Mouse (Mus musculus) lung, embryonic 14.5 days (tissue): ENCODE measurements around the gene Plcb4. TPM values are rescaled to one million over a fixed set of nuclear protein-coding genes. Genes with fewer than 3 reads are reported as not detected.

ENCODE experiments used
- ATAC-seq: fragments of 200-750 bp; cut with Nextera tagmentation; 2 replicates; pipeline ENCODE4 v1.8.0; 2017; ENCODE audit warnings: mild to moderate bottlenecking, moderate TSS enrichment, moderate library complexity; ENCODE audit not compliant: insufficient read depth
- DNase-seq: peaks from one replicate; pipeline ENCODE4 v3.0.0-alpha.2; 2015
- H3K27ac ChIP-seq: fragments of 300-500 bp; sonication (generic); 2 replicates; pipeline ENCODE4 v1.5.1; 2014; ENCODE audit warnings: low read depth, mild to moderate bottlenecking, moderate library complexity
- H3K27me3 ChIP-seq: fragments of 300-500 bp; sonication (generic); 2 replicates; pipeline ENCODE4 v1.6.1; 2014; ENCODE audit warnings: low read length, control low read depth; ENCODE audit not compliant: insufficient read depth
- H3K36me3 ChIP-seq: fragments of 300-500 bp; sonication (generic); 2 replicates; pipeline ENCODE4 v1.6.1; 2014; ENCODE audit warnings: control low read depth; ENCODE audit not compliant: insufficient read depth
- H3K4me1 ChIP-seq: fragments of 300-500 bp; sonication (generic); 2 replicates; pipeline ENCODE4 v1.6.1; 2014; ENCODE audit warnings: antibody characterized with exemption, control low read depth; ENCODE audit not compliant: insufficient read depth
- H3K4me2 ChIP-seq: fragments of 300-500 bp; sonication (generic); 2 replicates; pipeline ENCODE4 v1.6.1; 2014; ENCODE audit warnings: mild to moderate bottlenecking
- H3K4me3 ChIP-seq: fragments of 300-500 bp; sonication (generic); 2 replicates; pipeline ENCODE4 v1.5.1; 2014; ENCODE audit warnings: low read depth, low read length
- H3K9ac ChIP-seq: fragments of 300-500 bp; sonication (generic); 2 replicates; pipeline ENCODE4 v1.6.1; 2014
- H3K9me3 ChIP-seq: fragments of 300-500 bp; sonication (generic); 2 replicates; pipeline ENCODE4 v1.6.1; 2016; ENCODE audit warnings: low read depth, low read length, control low read depth
- CTCF ChIP-seq: IDR thresholded peaks from 2 replicates; pipeline ENCODE4 v1.5.1; 2016; ENCODE audit warnings: antibody characterized with exemption, low read depth
- WGBS: fragments of 180-500 bp; shearing (Covaris S2); extraction: QIAGEN DNeasy Blood & Tissue Kit; methylation state at CpG from one replicate; pipeline ENCODE4 v1.1.7; 2014; 5-methylcytosine and 5-hydroxymethylcytosine counted together
- polyA plus RNA-seq: library from polyadenylated mRNA; unstranded; fragments of >200 nt; fragmentation: Nextera tagmentation; extraction: Ambion mirVana; gene quantifications from 2 replicates; pipeline ENCODE4 v1.2.1, GENCODE M21; 2014

The Plcb4 gene
- polyA plus RNA-seq, 1 experiment from 2014 or later, result 20.5 TPM

- WGBS, result 20% methylated on average over 9 of the region's 9 CpGs
- Histone ChIP-seq H3K4me3 (no peak overlapping the region), H3K4me2 (no peak overlapping the region), H3K27me3 (no peaks in the 10 kb centered on the region), H3K4me1 (0 out of 2 replicates have a peak, but pooled peaks cover 3% of the 10 kb centered on the region), H3K9me3 (no peaks in the 10 kb centered on the region), H3K27ac (no peak overlapping the region), H3K9ac (no peak overlapping the region), H3K36me3 (no peaks in the 10 kb centered on the region)
- no peak for DNase-seq
- no peak; the same call in 1 of the 2 replicates for ATAC-seq
- TF ChIP-seq CTCF, result no peak
Observed at GRCm38 (mm10) chr2:135866421-135866820, 207.6 kb downstream of the Plcb4 start.

DNA sequence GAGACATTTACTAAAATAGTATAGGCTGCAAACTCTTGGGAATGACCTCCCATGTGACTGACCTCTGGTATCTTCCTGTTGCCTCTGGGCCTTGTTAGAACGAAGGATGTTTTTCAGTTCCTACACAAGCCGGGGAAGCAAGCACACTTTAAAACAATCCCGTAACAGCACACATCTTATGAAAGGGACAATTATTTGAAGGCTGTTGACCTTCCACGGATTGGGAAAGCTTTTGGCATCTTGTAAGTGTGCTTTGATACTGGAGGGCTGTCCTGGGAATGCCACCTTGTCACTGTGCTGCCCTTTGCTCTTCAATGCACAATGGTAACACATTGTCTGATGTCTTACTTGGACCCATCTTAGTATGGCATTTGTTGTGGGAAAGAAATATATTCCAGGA is 208.0 kb downstream of the Plcb4 start:
- H3K9ac ChIP-seq, result no peak overlapping the region

DNA sequence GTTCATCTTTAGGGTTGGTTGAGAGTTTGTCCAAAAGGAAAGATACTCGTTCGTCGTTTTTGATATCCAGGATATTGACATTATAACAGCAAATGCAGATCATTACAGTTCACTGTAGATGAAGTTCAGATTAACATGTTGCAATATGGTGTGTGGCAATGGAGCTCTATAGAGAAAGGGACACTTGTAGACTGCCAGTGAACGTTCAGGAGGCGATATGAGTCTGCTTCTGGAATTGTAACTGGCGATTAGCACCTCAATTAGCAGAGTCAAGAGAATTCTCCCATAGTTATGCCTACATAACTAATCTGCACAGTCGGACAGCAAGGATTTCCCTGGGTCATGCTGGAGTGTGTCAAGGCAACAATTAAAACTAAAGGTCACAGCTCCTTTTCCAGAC is 210.8 kb downstream of the Plcb4 start:
- Histone ChIP-seq H3K4me3 (no peak overlapping the region), H3K4me1 (0 out of 2 replicates have a peak, but pooled peaks cover 3% of the 10 kb centered on the region), H3K27ac (no peak overlapping the region), H3K9ac (no peak overlapping the region), H3K4me2 (no peak overlapping the region), H3K27me3 (no peaks in the 10 kb centered on the region), H3K9me3 (no peaks in the 10 kb centered on the region), H3K36me3 (no peaks in the 10 kb centered on the region)
- ATAC-seq, result no peak
- DNase-seq, result no peak
- no peak for TF ChIP-seq CTCF
- 77% methylated on average over 7 of the region's 7 CpGs for WGBS

More for the DNA sequence above, 208.0 kb downstream of the Plcb4 start:
- Histone ChIP-seq H3K27ac (no peak overlapping the region), H3K36me3 (no peaks in the 10 kb centered on the region), H3K4me1 (0 out of 2 replicates have a peak, but pooled peaks cover 3% of the 10 kb centered on the region), H3K4me3 (no peak overlapping the region), H3K4me2 (no peak overlapping the region), H3K9me3 (no peaks in the 10 kb centered on the region), H3K27me3 (no peaks in the 10 kb centered on the region)
- no peak for TF ChIP-seq CTCF
- ATAC-seq (no peak), DNase-seq (no peak)
- WGBS, result 26% methylated on average over 4 of the region's 4 CpGs

GRCm38 (mm10) chr2:135873146-135873545 is 214.3 kb downstream of the Plcb4 start:
- H3K9me3 ChIP-seq, result no peaks in the 10 kb centered on the region
- no peaks in the 10 kb centered on the region for H3K4me1 ChIP-seq
- no peaks in the 10 kb centered on the region for H3K36me3 ChIP-seq
- H3K4me2 ChIP-seq, result no peak overlapping the region
- no peak for ATAC-seq
- no peaks in the 10 kb centered on the region for H3K27me3 ChIP-seq
- WGBS, result 75% methylated on average over 9 of the region's 9 CpGs
- H3K27ac ChIP-seq, result no peak overlapping the region
- no peak overlapping the region for H3K9ac ChIP-seq
- H3K4me3 ChIP-seq, result no peak overlapping the region
- TF ChIP-seq CTCF, result no peak
- DNase-seq, result no peak

DNA sequence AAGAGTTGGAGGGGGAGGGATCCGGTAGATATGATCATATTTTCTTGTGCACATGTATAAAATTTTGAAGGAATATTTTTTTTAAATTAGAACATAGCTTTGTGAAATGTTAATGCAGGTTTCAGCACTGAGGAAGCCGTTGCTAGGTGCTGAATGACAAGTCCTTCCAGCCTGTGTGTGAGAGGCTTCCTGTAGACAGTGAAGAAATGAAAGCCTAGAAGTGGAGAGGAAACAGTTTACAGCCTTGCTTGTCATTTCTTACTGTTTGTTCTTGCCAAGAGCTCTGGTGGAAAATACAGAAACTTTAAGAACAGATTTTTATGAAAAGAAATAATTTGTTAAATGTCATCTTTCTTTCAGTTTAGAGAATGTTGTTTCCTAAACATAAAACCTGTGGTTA is 214.9 kb downstream of the Plcb4 start:
- Histone ChIP-seq H3K4me2 (no peak overlapping the region), H3K36me3 (no peaks in the 10 kb centered on the region), H3K27me3 (no peaks in the 10 kb centered on the region), H3K9me3 (no peaks in the 10 kb centered on the region), H3K4me3 (no peak overlapping the region), H3K4me1 (no peaks in the 10 kb centered on the region), H3K27ac (no peak overlapping the region), H3K9ac (no peak overlapping the region)
- ATAC-seq, result no peak
- WGBS, result 46% methylated on average over 2 of the region's 2 CpGs
- no peak for TF ChIP-seq CTCF
- DNase-seq, result no peak

- DNase-seq (peak; percentile 57), ATAC-seq (no peak)
- Histone ChIP-seq H3K4me3 (no peak overlapping the region), H3K4me1 (no peaks in the 10 kb centered on the region; the same call in 1 of the 2 replicates), H3K9me3 (no peaks in the 10 kb centered on the region), H3K36me3 (no peaks in the 10 kb centered on the region), H3K27me3 (no peaks in the 10 kb centered on the region), H3K27ac (no peak overlapping the region), H3K4me2 (no peak overlapping the region), H3K9ac (no peak overlapping the region)
- no peak for TF ChIP-seq CTCF
- 77% methylated on average over 6 of the region's 6 CpGs for WGBS
Observed at GRCm38 (mm10) chr2:135875549-135875948, 216.7 kb downstream of the Plcb4 start.

GRCm38 (mm10) chr2:135879356-135879755 is 220.5 kb downstream of the Plcb4 start:
- Histone ChIP-seq H3K9ac (no peak overlapping the region), H3K4me3 (no peak overlapping the region), H3K27ac (peak overlapping the region; percentile 65; the same call in 1 of the 2 replicates), H3K4me2 (no peak overlapping the region), H3K27me3 (no peaks in the 10 kb centered on the region), H3K4me1 (no peaks in the 10 kb centered on the region; the same call in 1 of the 2 replicates), H3K9me3 (no peaks in the 10 kb centered on the region), H3K36me3 (no peaks in the 10 kb centered on the region)
- ATAC-seq, result no peak
- no peak for TF ChIP-seq CTCF
- 86% methylated on average over 7 of the region's 7 CpGs for WGBS
- DNase-seq, result no peak
